Mouse (Mus musculus): ENCODE data around the gene Heg1. TPM values are rescaled to one million over a fixed set of nuclear protein-coding genes. Genes with fewer than 3 reads are reported as not detected.

The Heg1 gene
- polyA plus RNA-seq, 1 experiment from 2014 or later, result 22.1 TPM

DNA sequence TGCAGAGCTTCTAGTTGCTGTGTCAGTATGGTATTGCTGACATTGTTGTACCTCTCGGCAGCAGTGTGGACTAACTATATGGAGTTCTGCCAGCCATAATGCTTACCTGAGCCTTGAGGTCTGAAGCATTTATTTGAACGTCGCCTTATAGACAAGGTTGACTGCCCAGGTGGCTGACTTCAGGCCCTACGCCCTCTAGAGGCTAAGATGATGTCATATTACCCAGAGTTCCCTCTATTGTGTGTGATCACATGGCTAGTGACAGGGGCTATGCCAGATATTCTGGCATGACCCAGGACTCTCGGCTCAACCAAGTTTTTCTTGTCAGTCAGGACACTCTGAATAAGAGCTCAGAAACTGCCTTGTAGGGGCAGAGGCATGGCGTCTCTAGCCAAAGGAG is 52.6 kb downstream of the Heg1 start:
- Histone ChIP-seq H3K27me3 (replicated peaks) (no peaks in the 10 kb centered on the region), H3K27ac (no peak overlapping the region), H3K4me3 (replicated peaks) (no peak overlapping the region), H3K9me3 (no peaks in the 10 kb centered on the region), H3K9ac (no peak overlapping the region), H3K4me2 (no peak overlapping the region), H3K4me1 (0 out of 2 replicates have a peak, but pooled peaks cover 5% of the 10 kb centered on the region), H3K36me3 (no peaks in the 10 kb centered on the region)
- no peak for ATAC-seq (ENCODE audit: insufficient read depth, low FRiP score, low read depth)
- WGBS, result 79% methylated on average over 6 of the region's 6 CpGs

GRCm38 (mm10) chr16:33738949-33739719 is 55.0 kb downstream of the Heg1 start:
- no peak overlapping the region for H3K9ac ChIP-seq
- WGBS, result 79% methylated on average over 7 of the region's 7 CpGs
- H3K27ac ChIP-seq, result no peak overlapping the region
- no peaks in the 10 kb centered on the region for H3K27me3 ChIP-seq (replicated peaks)
- no peaks in the 10 kb centered on the region for H3K9me3 ChIP-seq
- no peak overlapping the region for H3K4me2 ChIP-seq
- H3K4me1 ChIP-seq, result 0 out of 2 replicates have a peak, but pooled peaks cover 2% of the 10 kb centered on the region
- no peak overlapping the region for H3K4me3 ChIP-seq (replicated peaks)
- H3K36me3 ChIP-seq, result no peaks in the 10 kb centered on the region
- no peak for ATAC-seq (ENCODE audit: insufficient read depth, low FRiP score, low read depth)

DNA sequence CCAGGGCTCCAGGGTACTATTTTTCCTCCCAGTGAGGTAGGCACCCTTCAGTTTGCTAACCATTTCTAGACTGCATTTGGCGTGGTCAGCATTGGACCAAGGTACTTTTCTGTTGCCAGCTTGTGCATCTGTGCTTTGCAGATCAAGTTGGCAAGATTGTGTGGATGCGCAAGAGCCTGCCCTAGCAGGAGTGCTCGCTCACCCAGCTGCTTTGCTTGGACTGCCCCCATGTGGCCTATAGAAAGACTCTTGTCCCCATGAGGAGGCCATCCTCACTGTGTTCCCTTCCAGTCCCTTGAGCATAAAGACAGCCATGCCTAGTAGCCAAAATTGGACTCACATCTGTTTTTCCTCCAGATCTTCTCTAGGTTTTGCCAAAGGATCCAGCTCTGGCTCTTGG is 55.6 kb downstream of the Heg1 start:
- H3K9me3 ChIP-seq, result no peaks in the 10 kb centered on the region
- ATAC-seq (ENCODE audit: insufficient read depth, low FRiP score, low read depth), result no peak; the same call in 1 of the 2 replicates
- no peak overlapping the region for H3K4me2 ChIP-seq
- no peaks in the 10 kb centered on the region for H3K27me3 ChIP-seq (replicated peaks)
- no peak overlapping the region for H3K27ac ChIP-seq
- WGBS, result 70% methylated on average over 3 of the region's 3 CpGs
- no peaks in the 10 kb centered on the region for H3K36me3 ChIP-seq
- H3K4me3 ChIP-seq (replicated peaks), result no peak overlapping the region
- H3K4me1 ChIP-seq, result no peaks in the 10 kb centered on the region
- H3K9ac ChIP-seq, result no peak overlapping the region

DNA sequence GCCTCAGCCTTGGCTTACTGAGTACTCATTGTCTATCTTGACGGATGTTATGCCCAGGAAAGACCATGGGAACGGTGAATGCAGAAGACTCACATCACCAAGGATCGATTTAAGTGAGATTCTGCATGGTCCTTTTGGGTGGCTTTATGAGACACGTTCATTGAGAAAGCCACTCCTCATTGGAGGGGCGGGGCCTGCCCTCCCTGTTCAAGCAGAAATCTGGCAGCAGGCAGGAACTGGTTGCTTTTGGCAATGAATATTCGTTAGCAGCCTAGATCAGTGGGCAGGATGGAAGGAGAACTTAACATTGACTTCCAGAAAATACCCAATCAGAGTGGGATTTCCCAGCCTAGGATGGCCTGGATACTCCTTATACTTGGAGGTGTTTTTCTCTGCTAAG is 56.2 kb downstream of the Heg1 start:
- H3K9me3 ChIP-seq, result no peaks in the 10 kb centered on the region
- ATAC-seq (ENCODE audit: insufficient read depth, low FRiP score, low read depth), result no peak; the same call in 1 of the 2 replicates
- H3K4me3 ChIP-seq (replicated peaks), result no peak overlapping the region
- no peaks in the 10 kb centered on the region for H3K27me3 ChIP-seq (replicated peaks)
- H3K4me2 ChIP-seq, result no peak overlapping the region
- no peaks in the 10 kb centered on the region for H3K4me1 ChIP-seq
- no peaks in the 10 kb centered on the region for H3K36me3 ChIP-seq
- WGBS, result 67% methylated on average over 6 of the region's 6 CpGs
- H3K9ac ChIP-seq, result no peak overlapping the region
- H3K27ac ChIP-seq, result no peak overlapping the region

GRCm38 (mm10) chr16:33741795-33742194 is 57.6 kb downstream of the Heg1 start:
- Histone ChIP-seq H3K9me3 (no peaks in the 10 kb centered on the region), H3K4me3 (replicated peaks) (no peak overlapping the region), H3K27me3 (replicated peaks) (no peaks in the 10 kb centered on the region), H3K4me2 (no peak overlapping the region), H3K4me1 (no peaks in the 10 kb centered on the region), H3K27ac (no peak overlapping the region), H3K9ac (no peak overlapping the region), H3K36me3 (no peaks in the 10 kb centered on the region)
- 60% methylated on average over 5 of the region's 5 CpGs for WGBS
- no peak for ATAC-seq (ENCODE audit: insufficient read depth, low FRiP score, low read depth)

GRCm38 (mm10) chr16:33742233-33742632 is 58.1 kb downstream of the Heg1 start:
- no peak for ATAC-seq (ENCODE audit: insufficient read depth, low FRiP score, low read depth)
- no peak overlapping the region for H3K9ac ChIP-seq
- WGBS, result 66% methylated on average over 9 of the region's 9 CpGs

DNA sequence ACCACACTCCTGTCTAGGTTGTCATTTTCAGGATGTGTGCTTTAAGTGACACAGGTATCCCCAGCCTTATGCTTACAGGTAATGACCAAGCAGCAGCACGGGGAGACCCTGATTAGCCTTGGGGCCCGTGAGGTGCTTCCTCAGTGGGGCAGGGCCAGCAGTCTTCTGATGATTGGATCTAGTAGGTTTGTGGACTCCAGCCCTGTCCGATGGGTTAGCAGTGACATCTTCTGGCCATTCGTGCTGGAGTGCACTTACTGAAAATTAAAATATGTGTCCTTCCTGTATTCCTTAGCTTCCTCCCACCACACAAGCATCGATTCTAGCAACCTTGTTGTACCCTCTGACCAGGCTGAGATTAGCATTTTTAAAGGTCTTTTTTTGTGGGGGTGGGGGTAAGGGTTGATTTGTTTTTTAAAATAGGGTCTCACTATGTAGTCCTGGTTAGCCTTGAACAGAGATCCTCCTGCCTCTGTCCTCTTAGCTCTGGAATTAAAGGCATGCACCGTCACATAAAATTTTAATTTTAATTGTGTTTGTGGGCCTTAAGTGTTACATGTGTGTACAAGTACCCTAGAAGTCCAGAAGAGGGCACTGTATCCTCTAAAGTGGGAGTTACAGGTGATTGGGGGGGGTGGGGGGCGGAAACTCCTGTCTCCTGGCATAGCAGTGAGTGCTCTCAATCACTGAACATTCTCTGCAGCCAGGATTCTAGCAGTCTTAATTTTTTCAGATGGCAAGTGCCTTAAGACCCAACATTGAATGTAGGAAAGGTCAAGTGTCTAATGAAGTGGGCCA is 60.7 kb downstream of the Heg1 start:
- no peak overlapping the region for H3K27ac ChIP-seq
- no peak overlapping the region for H3K9ac ChIP-seq
- no peak overlapping the region for H3K4me3 ChIP-seq (replicated peaks)
- H3K4me1 ChIP-seq, result no peaks in the 10 kb centered on the region
- H3K4me2 ChIP-seq, result no peak overlapping the region
- no peaks in the 10 kb centered on the region for H3K27me3 ChIP-seq (replicated peaks)
- no peaks in the 10 kb centered on the region for H3K9me3 ChIP-seq
- H3K36me3 ChIP-seq, result no peaks in the 10 kb centered on the region
- 60% methylated on average over 7 of the region's 7 CpGs for WGBS
- no peak for ATAC-seq (ENCODE audit: insufficient read depth, low FRiP score, low read depth)

More at GRCm38 (mm10) chr16:33742233-33742632, 58.1 kb downstream of the Heg1 start:
- H3K4me1 ChIP-seq, result no peaks in the 10 kb centered on the region
- H3K4me3 ChIP-seq (replicated peaks), result no peak overlapping the region
- no peaks in the 10 kb centered on the region for H3K27me3 ChIP-seq (replicated peaks)
- no peaks in the 10 kb centered on the region for H3K36me3 ChIP-seq
- no peak overlapping the region for H3K4me2 ChIP-seq
- no peaks in the 10 kb centered on the region for H3K9me3 ChIP-seq
- no peak overlapping the region for H3K27ac ChIP-seq

DNA sequence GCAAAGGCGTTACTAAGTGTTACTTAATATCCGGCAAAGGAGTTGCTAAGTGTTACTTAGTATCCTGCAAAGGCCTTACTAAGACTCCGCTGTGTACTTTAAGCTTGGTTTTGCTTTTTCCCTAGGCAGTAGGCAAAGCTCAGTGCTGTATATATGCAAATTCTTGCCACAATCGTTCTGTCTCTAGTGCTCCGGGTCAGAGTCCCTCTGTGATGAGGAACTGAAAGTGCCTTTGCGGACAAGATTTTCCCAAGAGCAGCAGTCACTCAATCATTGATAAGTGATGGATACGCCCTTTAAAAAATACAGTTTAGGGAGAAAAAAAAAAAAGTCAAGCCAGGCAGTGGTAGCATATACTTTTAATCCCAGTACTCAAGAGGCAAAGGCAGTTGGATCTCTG is 61.3 kb downstream of the Heg1 start:
- Histone ChIP-seq H3K9ac (no peak overlapping the region), H3K36me3 (no peaks in the 10 kb centered on the region), H3K27me3 (replicated peaks) (no peaks in the 10 kb centered on the region), H3K4me2 (no peak overlapping the region), H3K9me3 (no peaks in the 10 kb centered on the region), H3K4me3 (replicated peaks) (no peak overlapping the region), H3K27ac (no peak overlapping the region; the same call in 1 of the 2 replicates), H3K4me1 (no peaks in the 10 kb centered on the region)
- ATAC-seq (ENCODE audit: insufficient read depth, low FRiP score, low read depth), result no peak
- 72% methylated on average over 7 of the region's 7 CpGs for WGBS

DNA sequence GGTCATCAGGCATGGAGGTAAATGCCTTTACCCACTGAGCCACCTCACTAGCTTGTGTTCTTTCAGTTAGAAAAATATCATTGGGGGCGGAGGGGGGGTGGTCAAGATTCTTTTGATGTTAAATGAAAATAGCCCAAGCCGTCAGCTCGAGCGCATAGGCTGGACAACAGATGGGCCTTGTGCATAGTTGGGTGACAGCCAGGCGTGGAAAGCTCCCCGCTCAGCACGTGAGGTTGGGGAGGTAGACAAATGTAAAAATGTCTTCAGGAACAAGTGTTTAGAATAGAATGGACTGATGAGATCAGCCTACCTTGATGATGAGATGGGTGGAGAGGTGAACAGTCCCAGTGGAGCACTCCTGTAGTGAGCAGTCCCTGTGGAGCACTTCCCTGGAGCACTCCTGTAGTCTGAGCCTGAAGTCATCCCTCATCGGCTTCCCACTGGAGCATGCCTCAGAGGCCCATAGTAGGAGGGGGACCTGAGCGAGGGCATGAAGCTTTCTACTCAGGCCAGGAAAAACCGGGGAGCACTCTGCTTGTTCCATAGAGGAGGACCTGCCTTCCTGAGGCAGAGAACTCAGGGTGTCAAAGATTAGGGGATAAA is 62.0 kb downstream of the Heg1 start:
- Histone ChIP-seq H3K27me3 (replicated peaks) (no peaks in the 10 kb centered on the region), H3K9me3 (no peaks in the 10 kb centered on the region), H3K36me3 (no peaks in the 10 kb centered on the region), H3K27ac (no peak overlapping the region), H3K4me3 (replicated peaks) (no peak overlapping the region), H3K9ac (no peak overlapping the region), H3K4me1 (no peaks in the 10 kb centered on the region), H3K4me2 (no peak overlapping the region)
- 68% methylated on average over 10 of the region's 10 CpGs for WGBS
- no peak for ATAC-seq (ENCODE audit: insufficient read depth, low FRiP score, low read depth)

- WGBS, result 54% methylated on average over 7 of the region's 7 CpGs
- no peaks in the 10 kb centered on the region for H3K4me1 ChIP-seq
- H3K4me3 ChIP-seq (replicated peaks), result no peak overlapping the region
- 0 out of 2 replicates have a peak, but pooled peaks cover 3% of the 10 kb centered on the region for H3K36me3 ChIP-seq
- no peak overlapping the region for H3K9ac ChIP-seq
- no peak overlapping the region for H3K4me2 ChIP-seq
- ATAC-seq (ENCODE audit: insufficient read depth, low FRiP score, low read depth), result no peak
- no peaks in the 10 kb centered on the region for H3K9me3 ChIP-seq
- H3K27ac ChIP-seq, result no peak overlapping the region
- H3K27me3 ChIP-seq (replicated peaks), result no peaks in the 10 kb centered on the region
Observed at GRCm38 (mm10) chr16:33747346-33747954, 63.3 kb downstream of the Heg1 start.

GRCm38 (mm10) chr16:33747994-33748393 is 63.8 kb downstream of the Heg1 start:
- ATAC-seq (ENCODE audit: insufficient read depth, low FRiP score, low read depth), result no peak
- WGBS, result 89% methylated on average over 2 of the region's 2 CpGs
- H3K4me3 ChIP-seq (replicated peaks), result no peak overlapping the region
- no peak overlapping the region for H3K27ac ChIP-seq
- H3K4me1 ChIP-seq, result no peaks in the 10 kb centered on the region
- H3K27me3 ChIP-seq (replicated peaks), result no peaks in the 10 kb centered on the region
- H3K36me3 ChIP-seq, result 0 out of 2 replicates have a peak, but pooled peaks cover 3% of the 10 kb centered on the region
- H3K4me2 ChIP-seq, result no peak overlapping the region
- H3K9me3 ChIP-seq, result no peaks in the 10 kb centered on the region
- no peak overlapping the region for H3K9ac ChIP-seq

Data from stomach, embryonic 15.5 days (tissue).